Mouse (Mus musculus) midbrain, embryonic 15.5 days (tissue): ENCODE measurements at regions not wholly inside any gene's neighbourhood (a gene's known extent, or its start where the extent isn't known, plus 50 kb on each side); places are given as distances from the start of the nearest gene placed in this dataset.
A peak's percentile ranks its signal among the peaks of the same experiment; 100 is the strongest.
"Not testable (repeated sequence)": the region's sequence is repeated elsewhere in the genome, so short reads cannot be mapped to it uniquely, and the experiment has no call there.

Experiments used
- ATAC-seq: fragments of 200-750 bp; cut with Nextera tagmentation; replicated peaks from 2 replicates; pipeline ENCODE4 v1.8.0; 2017; ENCODE audit warnings: moderate TSS enrichment
- H3K27ac ChIP-seq: fragments of 300-500 bp; sonication (generic); 2 replicates; pipeline ENCODE4 v1.5.1; 2015; ENCODE audit warnings: mild to moderate bottlenecking, inconsistent platforms
- H3K27me3 ChIP-seq: fragments of 300-500 bp; sonication (generic); replicated peaks from 2 replicates; pipeline ENCODE4 v1.6.1; 2015; ENCODE audit warnings: inconsistent platforms
- H3K36me3 ChIP-seq: fragments of 300-500 bp; sonication (generic); replicated peaks from 2 replicates; pipeline ENCODE4 v1.6.1; 2015; ENCODE audit warnings: inconsistent platforms
- H3K4me1 ChIP-seq: fragments of 300-500 bp; sonication (generic); 2 replicates; pipeline ENCODE4 v1.6.1; 2015; ENCODE audit warnings: inconsistent platforms
- H3K4me2 ChIP-seq: fragments of 300-500 bp; sonication (generic); 2 replicates; pipeline ENCODE4 v1.6.1; 2015; ENCODE audit warnings: inconsistent platforms, mild to moderate bottlenecking, moderate library complexity
- H3K4me3 ChIP-seq: fragments of 300-500 bp; sonication (generic); 2 replicates; pipeline ENCODE4 v1.5.1; 2015; ENCODE audit warnings: mild to moderate bottlenecking, inconsistent platforms
- H3K9ac ChIP-seq: fragments of 300-500 bp; sonication (generic); 2 replicates; pipeline ENCODE4 v1.6.1; 2015; ENCODE audit warnings: mild to moderate bottlenecking, inconsistent platforms
- H3K9me3 ChIP-seq: fragments of 300-500 bp; sonication (generic); 2 replicates; pipeline ENCODE4 v1.6.1; 2016; ENCODE audit warnings: inconsistent platforms
- WGBS: fragments of 180-500 bp; shearing (Covaris S2); methylation state at CpG from one replicate; pipeline ENCODE4 v1.1.7; 2015; ENCODE audit warnings: mixed read lengths; 5-methylcytosine and 5-hydroxymethylcytosine counted together

GRCm38 (mm10) chr8:48042456-48043395 is 52.0 kb upstream of the Wwc2 start:
- H3K27ac ChIP-seq, H3K4me1 ChIP-seq, H3K36me3 ChIP-seq, H3K9me3 ChIP-seq, H3K9ac ChIP-seq, H3K4me3 ChIP-seq, H3K4me2 ChIP-seq, ATAC-seq, H3K27me3 ChIP-seq: not testable (repeated sequence)
- WGBS: 79% methylated on average over 15 of the region's 23 CpGs

- H3K4me2 ChIP-seq: no peak overlapping the region
- H3K9me3 ChIP-seq: no peaks in the 10 kb centered on the region
- no peaks in the 10 kb centered on the region for H3K27me3 ChIP-seq
- 27% methylated on average over 6 of the region's 6 CpGs for WGBS
- no peak overlapping the region for H3K9ac ChIP-seq
- no peak overlapping the region for H3K27ac ChIP-seq
- H3K4me3 ChIP-seq: no peak overlapping the region
- 0 out of 2 replicates have a peak, but pooled peaks have one; percentile 37 for ATAC-seq
- no peaks in the 10 kb centered on the region for H3K36me3 ChIP-seq
- no peaks in the 10 kb centered on the region for H3K4me1 ChIP-seq
Observed at GRCm38 (mm10) chr8:48047385-48047784, 51.5 kb upstream of the Dctd start.
